Mouse (Mus musculus) MEL (cell line): ENCODE data around the gene Gm7168.
"Not testable (repeated sequence)": the region's sequence is repeated elsewhere in the genome, so short reads cannot be mapped to it uniquely, and the experiment has no call there.

Experiments
- CTCF ChIP-seq, 3 experiments: IDR thresholded peaks in 2 of 3; conservative IDR thresholded peaks in 1 of 3; 2 replicates each; pipeline ENCODE4 v1.5.1; 2011 to 2012; ENCODE audit warnings: low read length in 3 of 3, low read depth in 2 of 3, mild to moderate bottlenecking in 2 of 3, improper control_type of control experiment in 1 of 3, inconsistent platforms in 1 of 3, mixed read lengths in 1 of 3, moderate library complexity in 1 of 3; ENCODE audit not compliant: control insufficient read depth in 1 of 3, insufficient read depth in 1 of 3, poor library complexity in 1 of 3, severe bottlenecking in 1 of 3
- E2F4 ChIP-seq: IDR thresholded peaks from 2 replicates; pipeline ENCODE4 v1.6.1; 2011; ENCODE audit warnings: low read depth, low read length, improper control_type of control experiment, borderline replicate concordance
- ELF1 ChIP-seq: IDR thresholded peaks from 2 replicates; pipeline ENCODE4 v1.6.1; 2014; ENCODE audit warnings: low read depth, mild to moderate bottlenecking, inconsistent platforms, low read length, improper control_type of control experiment, moderate library complexity
- EP300 ChIP-seq, 2 experiments: IDR thresholded peaks; 2 replicates each; pipeline ENCODE4 v1.6.1; 2011; ENCODE audit warnings: improper control_type of control experiment in 2 of 2, low read length in 2 of 2, low read depth in 1 of 2, mild to moderate bottlenecking in 1 of 2
- HCFC1 ChIP-seq: IDR thresholded peaks from 2 replicates; pipeline ENCODE4 v1.6.1; 2012; ENCODE audit warnings: low read depth, mild to moderate bottlenecking, inconsistent platforms, low read length, improper control_type of control experiment, moderate library complexity
- MYC ChIP-seq: IDR thresholded peaks from 2 replicates; pipeline ENCODE4 v1.6.1; 2011; ENCODE audit warnings: low read depth, mild to moderate bottlenecking, low read length, improper control_type of control experiment, moderate library complexity
- POLR2AphosphoS2 ChIP-seq: IDR thresholded peaks from 2 replicates; pipeline ENCODE4 v1.6.1; 2011; ENCODE audit warnings: low read length, improper control_type of control experiment
- RCOR1 ChIP-seq: IDR thresholded peaks from 2 replicates; pipeline ENCODE4 v1.6.1; 2012; ENCODE audit warnings: low read depth, mild to moderate bottlenecking, inconsistent platforms, low read length, improper control_type of control experiment
- TAL1 ChIP-seq: IDR thresholded peaks from 2 replicates; pipeline ENCODE4 v1.6.1; 2012; ENCODE audit warnings: mild to moderate bottlenecking, inconsistent platforms, low read length, moderate library complexity, mixed read lengths
- TCF12 ChIP-seq: IDR thresholded peaks from 2 replicates; pipeline ENCODE4 v1.6.1; 2014; ENCODE audit warnings: low read depth, mild to moderate bottlenecking, inconsistent platforms, low read length, improper control_type of control experiment, moderate library complexity
- ZMIZ1 ChIP-seq: IDR thresholded peaks from 2 replicates; pipeline ENCODE4 v1.6.1; 2012; ENCODE audit warnings: low read depth, mild to moderate bottlenecking, inconsistent platforms, low read length, improper control_type of control experiment, moderate library complexity
- ZNF384 ChIP-seq: IDR thresholded peaks from 2 replicates; pipeline ENCODE4 v1.6.1; 2012; ENCODE audit warnings: low read depth, mild to moderate bottlenecking, inconsistent platforms, low read length, improper control_type of control experiment

DNA sequence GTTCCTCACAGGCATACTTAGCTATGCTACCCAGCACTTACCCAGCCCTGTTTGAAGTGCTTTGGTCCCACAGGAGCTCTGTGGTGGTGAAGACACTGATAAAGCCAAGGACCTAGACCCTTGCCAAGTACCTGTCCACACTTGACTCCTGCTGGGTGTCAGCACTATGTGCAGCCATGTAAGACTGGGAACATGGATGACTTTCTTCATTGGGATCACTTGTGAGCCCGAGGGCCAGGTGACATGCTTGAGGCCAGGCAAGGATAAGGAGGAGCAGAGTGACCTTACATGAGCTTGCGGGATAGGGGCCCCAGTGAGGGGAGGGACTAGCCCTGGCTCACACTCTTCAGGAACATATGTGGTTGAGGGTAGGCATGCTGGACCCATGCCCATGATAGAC, 8.9 kb upstream of the Gm7168 start:
- TF ChIP-seq MYC; ZNF384; CTCF (IDR thresholded peaks at IDR 0.05 in 2 of 3, conservative IDR thresholded peaks at IDR 0.05 in 1 of 3; ENCODE audit: control insufficient read depth in 1 of 3, insufficient read depth in 1 of 3, low read depth in 2 of 3, low read length in 3 of 3, poor library complexity in 1 of 3, severe bottlenecking in 1 of 3); POLR2AphosphoS2; RCOR1; TAL1; TCF12; ZMIZ1; EP300 (IDR thresholded peaks at IDR 0.05; ENCODE audit: low read depth in 1 of 2, low read length in 2 of 2); HCFC1; E2F4; ELF1: not testable (repeated sequence)
